Mouse (Mus musculus): ENCODE results near the gene Ano8.

DNA sequence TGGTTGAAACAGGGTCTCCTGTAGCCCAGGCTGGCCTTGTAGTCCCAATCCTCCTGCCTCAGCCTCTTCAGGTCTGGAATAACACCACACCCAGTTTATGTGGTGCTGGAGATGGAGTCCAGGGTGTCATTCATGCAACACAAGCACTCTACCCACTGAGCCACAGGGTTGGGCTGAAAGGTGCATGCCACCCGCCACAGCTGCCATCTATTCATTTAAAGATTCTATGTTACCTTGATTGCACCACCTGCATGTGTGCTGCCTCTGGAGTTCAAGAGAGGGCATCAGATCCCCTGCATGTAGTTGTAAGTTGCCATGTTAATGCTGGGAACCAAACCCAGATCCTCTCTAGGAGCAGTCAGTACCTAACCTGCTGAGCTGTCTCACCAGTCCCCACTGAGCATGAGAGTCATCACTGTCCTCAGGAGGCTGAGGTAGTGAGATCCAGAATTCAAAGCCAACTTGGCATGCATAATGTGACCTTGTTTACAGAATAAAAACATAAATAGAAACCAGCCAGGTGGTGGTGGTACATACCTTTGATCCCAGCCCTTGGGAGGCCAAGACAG lies 11.4 kb upstream of the Ano8 start:
- no peak for TF ChIP-seq POLR2A (IDR thresholded peaks at IDR 0.05; ENCODE audit: insufficient read depth, low read length)
- TF ChIP-seq CTCF (IDR thresholded peaks at IDR 0.05; ENCODE audit: low read depth, low read length) = no peak
- no peak for TF ChIP-seq EP300 (IDR thresholded peaks at IDR 0.05; ENCODE audit: insufficient read depth, low read depth, low read length)
